Mouse (Mus musculus) intestine, embryonic 14.5 days (tissue): ENCODE data around the gene Nxnl2. TPM values are rescaled to one million over a fixed set of nuclear protein-coding genes. Genes with fewer than 3 reads are reported as not detected.
"Not testable (repeated sequence)": the region's sequence is repeated elsewhere in the genome, so short reads cannot be mapped to it uniquely, and the experiment has no call there.

Source experiments
- ATAC-seq: fragments of 200-750 bp; cut with Nextera tagmentation; replicated peaks from 2 replicates; pipeline ENCODE4 v1.8.0; 2017; ENCODE audit warnings: low read depth, moderate number of reproducible peaks, moderate TSS enrichment, moderate library complexity; ENCODE audit not compliant: low FRiP score, low TSS enrichment
- DNase-seq: peaks from one replicate; pipeline ENCODE4 v3.0.0-alpha.2; 2018; ENCODE audit warnings: low spot score
- H3K27ac ChIP-seq: fragments of 300-500 bp; sonication (generic); 2 replicates; pipeline ENCODE4 v1.5.1; 2014; ENCODE audit warnings: low read depth, mild to moderate bottlenecking, control low read depth
- H3K27me3 ChIP-seq: fragments of 300-500 bp; sonication (generic); replicated peaks from 2 replicates; pipeline ENCODE4 v1.6.1; 2014; ENCODE audit warnings: low read length, control low read depth; ENCODE audit not compliant: control insufficient read depth, insufficient read depth
- H3K36me3 ChIP-seq: fragments of 300-500 bp; sonication (generic); 2 replicates; pipeline ENCODE4 v1.6.1; 2014; ENCODE audit warnings: low read length, control low read depth; ENCODE audit not compliant: control insufficient read depth, insufficient read depth
- H3K4me1 ChIP-seq: fragments of 300-500 bp; sonication (generic); replicated peaks from 2 replicates; pipeline ENCODE4 v1.6.1; 2014; ENCODE audit warnings: low read length, control low read depth, mixed read lengths; ENCODE audit not compliant: control insufficient read depth, insufficient read depth
- H3K4me2 ChIP-seq: fragments of 300-500 bp; sonication (generic); 2 replicates; pipeline ENCODE4 v1.6.1; 2014; ENCODE audit warnings: low read length
- H3K4me3 ChIP-seq: fragments of 300-500 bp; sonication (generic); 2 replicates; pipeline ENCODE4 v1.5.1; 2014; ENCODE audit warnings: low read depth, low read length, control low read depth, mixed read lengths
- H3K9ac ChIP-seq: fragments of 300-500 bp; sonication (generic); 2 replicates; pipeline ENCODE4 v1.6.1; 2014; ENCODE audit warnings: mild to moderate bottlenecking, low read length
- H3K9me3 ChIP-seq: fragments of 300-500 bp; sonication (generic); 2 replicates; pipeline ENCODE4 v1.6.1; 2016; ENCODE audit warnings: low read length, control low read depth; ENCODE audit not compliant: control insufficient read depth
- WGBS: fragments of 180-500 bp; shearing (Covaris S2); extraction: QIAGEN DNeasy Blood & Tissue Kit; methylation state at CpG from one replicate; pipeline ENCODE4 v1.1.7; 2014; 5-methylcytosine and 5-hydroxymethylcytosine counted together
- polyA plus RNA-seq: library from polyadenylated mRNA; unstranded; fragments of >200 nt; fragmentation: Nextera tagmentation; extraction: Ambion mirVana; gene quantifications from 2 replicates; pipeline ENCODE4 v1.2.1, GENCODE M21; 2014

Gene Nxnl2
- polyA plus RNA-seq, 1 experiment from 2014 or later: 2.2 TPM

DNA sequence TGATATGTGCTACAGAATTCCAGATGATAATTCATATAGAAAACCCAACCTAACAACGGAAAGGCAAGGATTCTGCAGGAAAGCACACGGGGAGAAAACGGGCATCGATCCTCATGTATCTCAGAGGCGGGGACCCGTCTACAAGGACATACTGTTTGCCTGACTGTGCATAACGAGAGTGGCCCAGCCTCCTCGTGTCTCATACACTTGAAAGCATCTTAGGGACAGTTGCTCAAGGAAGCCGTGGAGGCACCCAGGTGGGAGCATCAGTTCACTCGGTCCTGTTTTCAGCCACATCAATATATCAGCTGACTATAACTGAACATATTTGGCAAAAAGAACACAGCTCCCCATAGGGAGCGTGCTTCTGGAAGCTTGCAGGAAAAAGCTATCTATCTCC lies 33.3 kb downstream of the Nxnl2 start:
- not testable (repeated sequence) for H3K4me1 ChIP-seq, ATAC-seq, H3K4me3 ChIP-seq, H3K4me2 ChIP-seq, H3K9me3 ChIP-seq, DNase-seq, H3K36me3 ChIP-seq, H3K9ac ChIP-seq, H3K27ac ChIP-seq, H3K27me3 ChIP-seq
- 85% methylated on average over 11 of the region's 11 CpGs for WGBS

DNA sequence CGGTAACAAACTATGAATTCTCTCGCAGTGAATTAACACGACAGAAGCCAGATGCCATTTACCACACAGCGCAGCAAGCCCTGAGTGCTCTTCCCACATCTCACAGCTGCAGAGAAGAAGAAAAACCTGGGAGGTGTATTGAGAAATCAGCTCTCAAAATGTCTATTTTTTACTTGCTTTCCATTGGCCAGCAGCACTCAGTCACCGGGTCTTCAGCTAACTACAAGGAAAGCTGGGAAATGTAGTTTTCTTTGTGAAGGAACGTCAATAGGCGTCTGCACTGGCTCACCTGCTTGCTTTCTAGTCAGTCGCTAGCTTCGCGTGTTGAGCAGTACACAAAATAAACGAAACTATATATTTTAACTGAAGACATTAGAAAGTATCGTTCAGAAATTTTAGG lies 37.1 kb downstream of the Nxnl2 start:
- DNase-seq (no peak), ATAC-seq (0 out of 2 replicates have a peak, but pooled peaks have one; percentile 50)
- WGBS: 36% methylated on average over 12 of the region's 12 CpGs
- Histone ChIP-seq H3K36me3 (no peaks in the 10 kb centered on the region), H3K9me3 (no peaks in the 10 kb centered on the region), H3K9ac (no peak overlapping the region), H3K4me3 (peak overlapping the region; percentile 26; the same call in 1 of the 2 replicates), H3K27me3 (no peaks in the 10 kb centered on the region), H3K27ac (no peak overlapping the region), H3K4me1 (peaks cover 8% of the 10 kb centered on the region; the same call in 1 of the 2 replicates), H3K4me2 (peak overlapping the region; percentile 36)

- WGBS: 51% methylated on average over 18 of the region's 18 CpGs
- no peak overlapping the region for H3K27ac ChIP-seq
- H3K36me3 ChIP-seq: no peaks in the 10 kb centered on the region
- no peaks in the 10 kb centered on the region for H3K27me3 ChIP-seq
- DNase-seq: no peak
- peaks cover 8% of the 10 kb centered on the region; the same call in 1 of the 2 replicates for H3K4me1 ChIP-seq
- H3K4me3 ChIP-seq: peak overlapping the region; percentile 26; the same call in 1 of the 2 replicates
- no peaks in the 10 kb centered on the region for H3K9me3 ChIP-seq
- ATAC-seq: peak; percentile 88; the same call in 1 of the 2 replicates
- H3K4me2 ChIP-seq: peak overlapping the region; percentile 36
- H3K9ac ChIP-seq: no peak overlapping the region
Measured at GRCm38 (mm10) chr13:51208378-51209100, 37.7 kb downstream of the Nxnl2 start.

DNA sequence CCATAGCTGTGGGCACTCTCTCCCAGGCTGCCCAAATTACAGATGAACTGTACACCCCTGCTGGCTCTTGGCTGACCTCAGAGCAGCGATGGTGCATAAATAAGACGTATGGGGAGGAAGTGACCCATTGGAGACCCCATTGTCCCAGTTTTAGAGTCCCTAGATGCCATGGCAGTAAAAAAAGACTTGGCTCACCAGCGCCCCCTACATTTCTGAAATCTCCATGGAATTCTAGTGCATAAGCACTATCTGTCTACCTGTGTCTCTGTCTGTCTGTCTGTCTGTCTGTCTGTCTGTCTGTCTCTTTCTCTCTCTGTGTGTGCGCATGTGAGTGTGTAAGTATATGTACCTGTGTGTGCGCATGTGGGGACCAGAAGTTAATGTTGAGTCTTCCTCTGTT lies 39.8 kb downstream of the Nxnl2 start:
- Histone ChIP-seq H3K27me3 (no peaks in the 10 kb centered on the region), H3K4me3 (no peak overlapping the region), H3K9ac (no peak overlapping the region), H3K9me3 (no peaks in the 10 kb centered on the region), H3K4me1 (peaks cover 8% of the 10 kb centered on the region; the same call in 1 of the 2 replicates), H3K36me3 (no peaks in the 10 kb centered on the region), H3K4me2 (no peak overlapping the region), H3K27ac (no peak overlapping the region)
- DNase-seq: no peak
- no peak for ATAC-seq
- WGBS: 68% methylated on average over 5 of the region's 5 CpGs

DNA sequence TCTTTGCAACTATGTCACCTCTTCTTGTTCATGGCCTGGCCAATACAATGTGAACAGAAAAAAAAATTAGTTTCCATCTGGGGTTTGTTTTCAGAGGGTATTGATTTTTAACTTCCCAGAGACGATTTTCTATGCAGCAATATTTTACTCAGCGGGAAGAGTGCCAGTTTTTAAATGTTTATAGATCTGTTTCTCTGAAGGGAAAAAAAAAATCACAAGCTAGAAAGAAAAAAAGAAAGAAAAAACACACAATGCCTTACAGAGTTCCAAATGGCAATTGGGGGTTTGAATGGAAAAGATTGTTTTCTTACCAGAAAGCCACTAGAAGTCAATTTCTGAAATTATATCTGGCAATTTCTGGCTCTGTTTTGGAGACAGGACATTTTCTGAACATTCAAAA lies 43.9 kb downstream of the Nxnl2 start:
- Histone ChIP-seq H3K4me2 (no peak overlapping the region), H3K36me3 (no peaks in the 10 kb centered on the region), H3K4me3 (no peak overlapping the region), H3K27ac (no peak overlapping the region), H3K27me3 (no peaks in the 10 kb centered on the region), H3K4me1 (no peaks in the 10 kb centered on the region), H3K9ac (no peak overlapping the region), H3K9me3 (no peaks in the 10 kb centered on the region)
- no peak for ATAC-seq
- 43% methylated on average over 2 of the region's 2 CpGs for WGBS
- no peak for DNase-seq

GRCm38 (mm10) chr13:51220897-51221296 lies 50.1 kb downstream of the Nxnl2 start:
- 75% methylated on average over 4 of the region's 4 CpGs for WGBS
- Histone ChIP-seq H3K4me1 (peaks cover 13% of the 10 kb centered on the region; the same call in 1 of the 2 replicates), H3K4me3 (no peak overlapping the region), H3K36me3 (no peaks in the 10 kb centered on the region), H3K9me3 (no peaks in the 10 kb centered on the region), H3K9ac (no peak overlapping the region), H3K4me2 (no peak overlapping the region), H3K27me3 (no peaks in the 10 kb centered on the region), H3K27ac (0 out of 2 replicates have a peak overlapping the region, but pooled peaks have one; percentile 16)
- no peak for ATAC-seq
- DNase-seq: no peak

- no peak overlapping the region for H3K4me2 ChIP-seq
- no peak overlapping the region for H3K4me3 ChIP-seq
- peak overlapping the region; percentile 27; the same call in 1 of the 2 replicates for H3K27ac ChIP-seq
- peaks cover 13% of the 10 kb centered on the region; the same call in 1 of the 2 replicates for H3K4me1 ChIP-seq
- no peaks in the 10 kb centered on the region for H3K36me3 ChIP-seq
- 51% methylated on average over 12 of the region's 12 CpGs for WGBS
- H3K9ac ChIP-seq: no peak overlapping the region
- H3K9me3 ChIP-seq: no peaks in the 10 kb centered on the region
- ATAC-seq (no peak), DNase-seq (no peak)
- H3K27me3 ChIP-seq: no peaks in the 10 kb centered on the region
Measured at GRCm38 (mm10) chr13:51221425-51222160, 50.8 kb downstream of the Nxnl2 start.
